Mouse (Mus musculus) ES-CJ7 (cell line): Measurements from ENCODE around the gene Gm7879.
"Not testable (repeated sequence)": the region's sequence is repeated elsewhere in the genome, so short reads cannot be mapped to it uniquely, and the experiment has no call there.

Source experiments
- DNase-seq: peaks from one replicate; pipeline ENCODE4 v3.0.0; 2011; ENCODE audit warnings: low read depth, low spot score

The Gm7879 gene

GRCm38 (mm10) chr5:43912844-43913243 is at the start of gene Gm7879:
Gene Gm7879 (plus strand): TSS chr5:43913144.
- not testable (repeated sequence) for DNase-seq

GRCm38 (mm10) chr5:43863642-43864041 is 49.3 kb upstream of the Gm7879 start:
- DNase-seq, result no peak

GRCm38 (mm10) chr5:43865316-43865715 is 47.6 kb upstream of the Gm7879 start:
- DNase-seq, result peak; percentile 60

- no peak for DNase-seq
Observed at GRCm38 (mm10) chr5:43868253-43868652, 44.7 kb upstream of the Gm7879 start, which contains the start of gene Cd38. Gene Cd38 (plus strand): TSS chr5:43868553.

- DNase-seq, result peak; percentile 96
Observed at GRCm38 (mm10) chr5:43868711-43869600, 44.0 kb upstream of the Gm7879 start.

GRCm38 (mm10) chr5:43871845-43872244 is 41.1 kb upstream of the Gm7879 start:
- DNase-seq, result no peak

GRCm38 (mm10) chr5:43872652-43873051 is 40.3 kb upstream of the Gm7879 start:
- DNase-seq, result no peak

- no peak for DNase-seq
Observed at GRCm38 (mm10) chr5:43882034-43882433, 30.9 kb upstream of the Gm7879 start.

- no peak for DNase-seq
Observed at GRCm38 (mm10) chr5:43885060-43885820, 27.7 kb upstream of the Gm7879 start.

- peak; percentile 71 for DNase-seq
Observed at GRCm38 (mm10) chr5:43892386-43892785, 20.6 kb upstream of the Gm7879 start.

- DNase-seq, result peak; percentile 78
Observed at GRCm38 (mm10) chr5:43894113-43894512, 18.8 kb upstream of the Gm7879 start.

- DNase-seq, result no peak
Observed at GRCm38 (mm10) chr5:43895931-43896330, 17.0 kb upstream of the Gm7879 start.

- no peak for DNase-seq
Observed at GRCm38 (mm10) chr5:43904685-43905084, 8.3 kb upstream of the Gm7879 start.

- DNase-seq, result peak; percentile 23
Observed at GRCm38 (mm10) chr5:43909213-43909612, 3.7 kb upstream of the Gm7879 start.

- DNase-seq, result no peak
Observed at GRCm38 (mm10) chr5:43910006-43910405, 2.9 kb upstream of the Gm7879 start.

GRCm38 (mm10) chr5:43915261-43915886 is 2.4 kb downstream of the Gm7879 start:
- no peak for DNase-seq

- no peak for DNase-seq
Observed at GRCm38 (mm10) chr5:43921877-43922276, 8.9 kb downstream of the Gm7879 start.

GRCm38 (mm10) chr5:43923933-43924332 is 11.0 kb downstream of the Gm7879 start:
- DNase-seq, result peak; percentile 69

- DNase-seq, result no peak
Observed at GRCm38 (mm10) chr5:43927729-43928128, 14.8 kb downstream of the Gm7879 start.

GRCm38 (mm10) chr5:43933269-43933668 is 20.3 kb downstream of the Gm7879 start:
- no peak for DNase-seq

- DNase-seq, result peak; percentile 16
Observed at GRCm38 (mm10) chr5:43947330-43947977, 34.5 kb downstream of the Gm7879 start.
